ENCODE assay signal across 18 mouse cellular contexts in the genomic region with DNA sequence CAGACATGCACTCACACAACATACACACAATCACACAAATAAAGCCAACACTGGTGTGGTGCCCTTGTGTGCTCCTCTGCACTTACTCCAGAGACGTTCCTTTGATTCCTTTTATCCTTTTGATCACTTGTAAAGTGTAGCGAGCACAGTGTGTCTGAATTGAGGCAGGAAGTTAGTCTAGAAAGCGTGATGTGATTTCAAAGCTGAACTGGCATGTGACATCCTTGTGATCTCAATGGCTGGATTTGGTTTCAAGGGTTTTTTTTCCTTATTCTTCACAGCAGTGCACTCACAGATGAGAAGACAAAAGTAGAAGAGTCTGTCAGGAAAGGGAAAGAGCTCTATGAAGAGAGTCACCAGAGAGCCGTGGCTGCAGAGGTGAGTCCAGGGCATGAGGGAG.
"Had no signal": no experiment of that assay in that cellular context is flagged by ENCODE, and none has a peak within 500 bp of the region (broad histone marks: within the 10 kb centered on the region; RNA-seq: fewer than 3 reads in every experiment).

No protein-coding gene starts in this region.

- H3K4me1 ChIP-seq: limb, embryonic 13.5 days; neural tube, embryonic 13.5 days; stomach, embryonic 15.5 days had no signal

- DNase-seq: kidney, adult 2 months; kidney, postnatal 14 days; layer of hippocampus, adult 9-11 months; layer of hippocampus, postnatal 36 days; left cerebral cortex, postnatal 4 days; lung, adult 18-20 months; lung, postnatal 4 days; retina, postnatal 1 day; thymus, adult 2 months; thymus, postnatal 4 days had no signal

- ATAC-seq: intestine, embryonic 15.5 days had no signal

- H3K4me2 ChIP-seq: intestine, embryonic 15.5 days; kidney, embryonic 15.5 days; limb, embryonic 13.5 days; midbrain, embryonic 11.5 days; neural tube, embryonic 13.5 days; stomach, embryonic 15.5 days had no signal

- H3K27me3 ChIP-seq: intestine, embryonic 15.5 days; kidney, embryonic 15.5 days; limb, embryonic 13.5 days; neural tube, embryonic 13.5 days; stomach, embryonic 15.5 days had no signal

- H3K27ac ChIP-seq: intestine, embryonic 15.5 days; kidney, embryonic 15.5 days; limb, embryonic 13.5 days; liver, embryonic 14.5 days; neural tube, embryonic 13.5 days; stomach, embryonic 15.5 days had no signal

- H3K9ac ChIP-seq: intestine, embryonic 15.5 days; kidney, embryonic 15.5 days; limb, embryonic 13.5 days; liver, embryonic 14.5 days; neural tube, embryonic 13.5 days; stomach, embryonic 15.5 days had no signal

- H3K4me3 ChIP-seq: intestine, embryonic 15.5 days; kidney, embryonic 15.5 days; limb, embryonic 13.5 days; myocyte; neural tube, embryonic 13.5 days; stomach, embryonic 15.5 days had no signal

- H3K9me3 ChIP-seq: intestine, embryonic 15.5 days; kidney, embryonic 15.5 days; limb, embryonic 13.5 days; neural tube, embryonic 13.5 days; stomach, embryonic 15.5 days had no signal
